Mouse (Mus musculus) macrophage (primary cell): ENCODE data around the gene Cc2d2b. TPM values are rescaled to one million over a fixed set of nuclear protein-coding genes. Genes with fewer than 3 reads are reported as not detected.

Experiments used
- H3K27ac ChIP-seq: fragments of 350-480 bp; formaldehyde crosslinking; 2 replicates; pipeline ENCODE4 v1.9.0; 2021
- H3K36me3 ChIP-seq: fragments of 350-480 bp; formaldehyde crosslinking; 2 replicates; pipeline ENCODE4 v1.9.0; 2021; ENCODE audit errors: inconsistent target
- H3K4me3 ChIP-seq: fragments of 350-480 bp; formaldehyde crosslinking; 2 replicates; pipeline ENCODE4 v1.9.0; 2021; ENCODE audit errors: inconsistent target
- H3K79me2 ChIP-seq: fragments of 350-480 bp; formaldehyde crosslinking; 2 replicates; pipeline ENCODE4 v1.9.0; 2021; ENCODE audit errors: inconsistent target
- WGBS: methylation state at CpG from one replicate; pipeline ENCODE4 v1.1.7; 2026; ENCODE audit warnings: inconsistent platforms; ENCODE audit not compliant: missing documents; 5-methylcytosine and 5-hydroxymethylcytosine counted together
- polyA plus RNA-seq: library from polyadenylated mRNA; stranded (reverse); fragments of 250-400 nt; gene quantifications from 3 replicates; pipeline ENCODE4 v1.2.4, GENCODE M21; 2018; ENCODE audit warnings: inconsistent platforms

Cc2d2b gene
- polyA plus RNA-seq, 1 experiment from 2014 or later, result not detected

GRCm38 (mm10) chr19:40805176-40805737 lies 56.7 kb downstream of the Cc2d2b start:
- H3K79me2 ChIP-seq, result no peaks in the 10 kb centered on the region
- WGBS, result 91% methylated on average over 7 of the region's 7 CpGs
- no peak overlapping the region for H3K27ac ChIP-seq
- no peak overlapping the region for H3K4me3 ChIP-seq
- H3K36me3 ChIP-seq, result no peaks in the 10 kb centered on the region

DNA sequence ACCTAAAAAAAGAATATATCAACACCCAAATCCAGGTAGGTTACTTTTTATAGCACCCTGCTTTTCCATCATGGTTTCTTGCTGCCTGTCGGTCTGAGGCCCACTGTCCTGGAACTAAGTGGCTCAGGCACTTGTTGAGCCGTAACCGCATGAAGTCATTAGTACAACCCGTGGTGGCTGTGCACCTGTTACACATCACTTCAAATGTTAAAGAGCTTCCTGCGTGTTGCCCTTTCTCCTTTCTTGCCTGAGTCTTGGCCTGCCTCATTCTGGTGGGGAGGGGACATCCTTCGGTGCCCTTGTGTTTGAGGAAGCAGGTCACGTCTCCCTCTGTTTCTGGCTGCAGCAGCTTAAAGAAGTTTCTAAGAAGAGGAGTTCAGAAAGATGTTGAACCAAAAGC lies 61.3 kb downstream of the Cc2d2b start:
- no peaks in the 10 kb centered on the region for H3K79me2 ChIP-seq
- 30% methylated on average over 7 of the region's 7 CpGs for WGBS
- no peaks in the 10 kb centered on the region for H3K36me3 ChIP-seq
- no peak overlapping the region for H3K27ac ChIP-seq
- no peak overlapping the region for H3K4me3 ChIP-seq

- Histone ChIP-seq H3K27ac (no peak overlapping the region), H3K4me3 (no peak overlapping the region), H3K79me2 (no peaks in the 10 kb centered on the region), H3K36me3 (no peaks in the 10 kb centered on the region)
- WGBS, result 88% methylated on average over 4 of the region's 4 CpGs
Measured at GRCm38 (mm10) chr19:40811840-40812239, 63.3 kb downstream of the Cc2d2b start.

DNA sequence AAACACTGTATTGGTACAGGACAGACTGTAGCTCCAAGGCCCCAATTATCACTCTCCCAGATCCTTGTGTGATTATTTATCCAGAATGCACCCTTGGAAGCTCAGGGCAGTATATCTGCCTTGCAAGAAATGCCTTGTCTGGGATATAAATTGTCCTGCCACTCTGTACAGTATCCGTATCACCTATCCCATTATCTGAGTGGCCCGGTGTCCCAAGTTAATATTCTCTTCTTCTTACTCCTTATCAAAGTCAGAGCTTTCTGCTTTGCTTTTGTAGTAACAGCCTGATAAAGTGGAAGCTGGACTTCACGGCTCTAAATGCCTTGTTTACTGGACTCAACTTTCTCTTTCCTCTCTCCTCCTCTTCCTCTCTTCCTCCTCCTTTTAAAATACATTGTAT lies 64.2 kb downstream of the Cc2d2b start:
- WGBS, result 73% methylated on average over 3 of the region's 3 CpGs
- Histone ChIP-seq H3K4me3 (no peak overlapping the region), H3K36me3 (no peaks in the 10 kb centered on the region), H3K27ac (no peak overlapping the region), H3K79me2 (no peaks in the 10 kb centered on the region)

GRCm38 (mm10) chr19:40813385-40813784 lies 64.8 kb downstream of the Cc2d2b start:
- H3K4me3 ChIP-seq, result no peak overlapping the region
- H3K79me2 ChIP-seq, result no peaks in the 10 kb centered on the region
- no peaks in the 10 kb centered on the region for H3K36me3 ChIP-seq
- no peak overlapping the region for H3K27ac ChIP-seq
- WGBS, result 42% methylated on average over 14 of the region's 14 CpGs

DNA sequence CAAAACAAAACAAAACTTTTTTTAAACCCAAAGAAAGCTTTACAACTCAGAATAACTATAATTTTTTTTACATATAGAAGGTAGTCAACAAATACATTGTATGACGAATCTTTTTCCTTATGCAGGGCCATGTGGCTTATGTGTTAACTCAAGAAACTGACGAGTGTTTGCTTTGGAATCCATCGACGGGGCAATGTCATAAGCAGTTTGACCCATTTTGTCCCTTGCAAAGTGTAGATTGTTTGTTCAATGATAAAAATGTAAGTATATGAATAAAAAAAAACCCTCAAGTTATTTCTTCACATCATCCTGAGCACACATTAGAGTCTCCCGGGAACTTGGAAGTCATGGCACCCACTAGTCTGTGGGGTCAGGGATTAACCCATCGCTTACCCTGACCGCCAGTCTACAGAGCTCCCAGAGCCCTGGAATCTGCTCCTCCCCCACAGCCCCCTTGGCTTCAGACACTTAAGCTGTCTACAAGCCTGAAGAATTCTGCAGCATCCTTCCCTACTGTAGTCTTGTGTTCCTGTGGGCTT lies 67.2 kb downstream of the Cc2d2b start:
- no peaks in the 10 kb centered on the region for H3K79me2 ChIP-seq
- no peak overlapping the region for H3K4me3 ChIP-seq
- H3K27ac ChIP-seq, result no peak overlapping the region
- WGBS, result 85% methylated on average over 3 of the region's 7 CpGs
- H3K36me3 ChIP-seq, result no peaks in the 10 kb centered on the region

- no peaks in the 10 kb centered on the region for H3K36me3 ChIP-seq
- H3K79me2 ChIP-seq, result no peaks in the 10 kb centered on the region
- WGBS, result 90% methylated on average over 6 of the region's 6 CpGs
- H3K4me3 ChIP-seq, result no peak overlapping the region
- H3K27ac ChIP-seq, result 0 out of 2 replicates have a peak overlapping the region, but pooled peaks have one; percentile 12
Measured at GRCm38 (mm10) chr19:40817901-40818532, 69.5 kb downstream of the Cc2d2b start.

- 0% methylated on average over 7 of the region's 7 CpGs for WGBS
- H3K27ac ChIP-seq, result 0 out of 2 replicates have a peak overlapping the region, but pooled peaks have one; percentile 12
Measured at GRCm38 (mm10) chr19:40818764-40819163, 70.2 kb downstream of the Cc2d2b start.

GRCm38 (mm10) chr19:40821306-40821825 lies 72.8 kb downstream of the Cc2d2b start:
- WGBS, result 67% methylated on average over 4 of the region's 4 CpGs
- Histone ChIP-seq H3K79me2 (no peaks in the 10 kb centered on the region), H3K4me3 (no peak overlapping the region), H3K36me3 (no peaks in the 10 kb centered on the region), H3K27ac (no peak overlapping the region)

More at GRCm38 (mm10) chr19:40818764-40819163, 70.2 kb downstream of the Cc2d2b start:
- H3K36me3 ChIP-seq, result no peaks in the 10 kb centered on the region
- no peak overlapping the region for H3K4me3 ChIP-seq
- H3K79me2 ChIP-seq, result no peaks in the 10 kb centered on the region

- H3K36me3 ChIP-seq, result no peaks in the 10 kb centered on the region
- no peak overlapping the region for H3K4me3 ChIP-seq
- H3K79me2 ChIP-seq, result no peaks in the 10 kb centered on the region
- no peak overlapping the region for H3K27ac ChIP-seq
- WGBS, result 9% methylated on average over 5 of the region's 5 CpGs
Measured at GRCm38 (mm10) chr19:40825636-40826035, 77.1 kb downstream of the Cc2d2b start.

- no peak overlapping the region for H3K27ac ChIP-seq
- 54% methylated on average over 7 of the region's 7 CpGs for WGBS
- H3K4me3 ChIP-seq, result no peak overlapping the region
- H3K36me3 ChIP-seq, result no peaks in the 10 kb centered on the region
- no peaks in the 10 kb centered on the region; the same call in 1 of the 2 replicates for H3K79me2 ChIP-seq
Measured at GRCm38 (mm10) chr19:40826735-40827134, 78.2 kb downstream of the Cc2d2b start.

DNA sequence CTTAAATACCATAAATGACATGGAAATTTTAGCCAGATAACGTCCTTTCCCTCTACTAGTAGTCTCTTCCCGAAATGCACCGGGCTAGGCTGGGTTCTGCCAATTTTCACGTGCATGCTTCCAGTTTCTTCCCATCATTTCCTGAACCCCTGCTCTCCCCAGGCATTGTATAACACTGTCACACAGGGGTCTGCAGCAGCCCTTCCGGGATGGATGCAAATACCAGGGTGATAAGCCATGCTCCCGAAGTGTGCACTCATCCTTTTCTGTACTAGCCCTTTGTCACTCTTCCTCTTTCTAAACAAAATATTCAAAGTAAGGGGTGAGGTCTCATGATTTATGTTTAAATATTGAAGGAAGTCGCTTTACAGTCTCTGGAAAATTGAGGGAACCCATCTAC lies 81.6 kb downstream of the Cc2d2b start:
- peak overlapping the region; percentile 94 for H3K4me3 ChIP-seq
- no peak overlapping the region for H3K27ac ChIP-seq
- peaks cover 33% of the 10 kb centered on the region; the same call in 1 of the 2 replicates for H3K79me2 ChIP-seq
- H3K36me3 ChIP-seq, result no peaks in the 10 kb centered on the region
- WGBS, result 41% methylated on average over 7 of the region's 7 CpGs

DNA sequence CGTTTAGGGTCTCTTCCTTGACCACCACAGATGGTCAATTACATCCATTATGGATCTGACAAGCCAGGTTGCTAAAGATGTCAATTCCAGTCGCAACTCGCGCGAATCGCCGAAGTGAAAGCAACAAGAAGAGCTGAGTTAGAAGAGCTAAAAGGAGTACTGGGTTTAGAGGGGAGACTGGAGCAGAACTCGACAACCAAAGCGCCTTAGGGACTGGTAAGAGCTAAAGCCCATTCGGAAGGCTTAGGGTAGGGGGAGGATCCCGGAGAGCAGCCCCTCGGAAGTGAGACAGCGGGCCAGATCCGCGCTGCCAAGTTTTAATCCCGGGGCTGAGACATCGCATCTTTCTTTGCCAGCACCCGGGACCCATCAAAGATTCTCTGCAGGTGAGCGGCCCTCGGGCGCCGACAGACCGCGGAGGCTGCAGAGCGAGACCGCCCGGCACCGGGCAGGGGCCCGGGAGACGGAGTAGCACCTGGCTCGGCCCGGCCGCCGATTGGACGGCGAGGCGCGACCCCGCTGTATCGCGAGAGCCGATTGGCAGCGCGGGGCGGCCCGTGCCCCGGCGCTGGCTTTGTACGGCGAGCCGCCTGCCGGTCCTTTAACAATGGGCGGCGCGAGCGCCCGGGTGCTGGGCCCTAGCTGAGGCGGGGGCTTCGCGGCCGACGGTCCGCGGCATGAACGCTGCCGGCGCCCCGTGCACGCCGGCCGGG lies 82.3 kb downstream of the Cc2d2b start, which contains the start of gene Ccnj:
Ccnj (plus strand) TSS at position 577 of the 713 bp plus-strand sequence.
- peak within 1 kb of the TSS; percentile 42 for H3K27ac ChIP-seq
- H3K79me2 ChIP-seq, result peaks cover 39% of the 10 kb centered on the region; the same call in 1 of the 2 replicates
- H3K4me3 ChIP-seq, result peak within 1 kb of the TSS; percentile 94
- no peaks in the 10 kb centered on the region for H3K36me3 ChIP-seq
- WGBS, result under 1% methylated on average over 52 of the region's 71 CpGs

DNA sequence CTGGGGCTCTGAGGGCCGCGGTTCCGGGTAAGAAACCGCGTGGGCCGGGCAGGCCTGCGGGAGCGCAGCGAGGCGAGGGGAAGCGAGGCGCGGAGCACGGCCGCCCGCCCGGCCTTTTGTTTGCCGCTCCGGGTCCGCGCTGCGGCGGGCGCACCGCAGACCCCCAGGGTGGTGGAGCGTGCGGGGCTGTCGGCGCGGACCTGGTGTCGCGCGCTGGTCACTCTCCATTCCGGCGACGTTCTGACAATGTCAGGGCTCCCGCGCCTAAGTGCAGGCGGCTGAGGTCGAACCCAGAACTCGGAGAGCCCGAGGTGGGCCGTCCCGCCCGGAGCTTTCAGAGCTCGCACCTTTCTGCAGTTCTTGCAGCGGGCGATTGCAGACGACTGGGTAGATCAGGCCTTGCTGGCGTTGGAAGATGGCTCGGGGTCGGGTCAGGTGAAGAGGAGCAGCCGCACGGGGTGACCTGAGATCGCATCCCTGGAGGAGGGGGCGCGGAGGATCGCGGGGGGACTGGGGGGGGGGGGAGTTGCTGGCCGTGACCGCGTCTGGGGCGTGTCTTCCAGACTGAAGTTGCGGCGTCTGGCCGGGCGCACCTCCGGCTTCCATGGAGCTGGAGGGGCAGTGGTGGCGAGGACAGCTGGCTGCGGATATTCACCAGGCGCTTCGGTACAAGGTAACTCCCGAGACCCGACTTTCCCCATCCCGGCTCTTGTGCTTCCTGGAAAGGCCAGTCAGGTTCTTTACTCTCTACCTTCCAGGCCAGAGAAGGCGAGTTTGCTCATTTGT lies 83.1 kb downstream of the Cc2d2b start:
- Histone ChIP-seq H3K36me3 (0 out of 2 replicates have a peak, but pooled peaks cover 2% of the 10 kb centered on the region), H3K4me3 (peak overlapping the region; percentile 61), H3K79me2 (peaks cover 46% of the 10 kb centered on the region; the same call in 1 of the 2 replicates), H3K27ac (no peak overlapping the region)
- under 1% methylated on average over 60 of the region's 76 CpGs for WGBS
